Mouse (Mus musculus) lung, adult 2 months (tissue): ENCODE results near the gene Agl.

ENCODE experiments used
- CTCF ChIP-seq: fragments of 200-500 bp; IDR thresholded peaks from 2 replicates; pipeline ENCODE4 v1.5.1; 2011; ENCODE audit warnings: mild to moderate bottlenecking, low read length, control low read depth; ENCODE audit not compliant: insufficient read depth
- POLR2A ChIP-seq: fragments of 200-500 bp; IDR thresholded peaks from 2 replicates; pipeline ENCODE4 v1.6.1; 2011; ENCODE audit warnings: low read depth, mild to moderate bottlenecking, control low read depth, low read length, borderline replicate concordance; ENCODE audit errors: extremely low read depth

DNA sequence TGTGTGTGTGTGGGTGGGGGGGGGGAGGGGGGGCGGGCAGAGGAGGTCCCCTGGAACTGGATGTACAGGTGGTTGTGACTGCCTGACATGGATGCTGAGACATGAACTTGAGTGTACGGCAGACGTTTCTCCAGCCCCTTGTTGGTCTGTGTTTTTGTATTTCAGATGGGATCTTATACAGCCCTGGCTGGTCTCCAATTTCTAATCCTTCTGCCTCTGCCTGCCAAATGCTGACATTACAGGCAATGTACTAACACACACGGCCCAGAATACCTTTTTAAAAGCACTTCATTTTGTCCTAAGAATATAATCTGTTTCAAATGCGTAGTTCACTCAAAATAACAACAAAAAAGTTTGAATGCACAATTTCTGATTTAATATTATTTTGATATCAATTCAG, 23.4 kb upstream of the Agl start:
- no peak for TF ChIP-seq POLR2A
- no peak for TF ChIP-seq CTCF
